Mouse (Mus musculus) mammary gland, adult 2 months (tissue): ENCODE measurements around the gene Vsir. TPM values are rescaled to one million over a fixed set of nuclear protein-coding genes. Genes with fewer than 3 reads are reported as not detected.

ENCODE experiments used
- polyA plus RNA-seq: library from polyadenylated mRNA; depleted of rRNA; stranded (reverse); fragments of >200 nt; gene quantifications from 2 replicates; pipeline ENCODE4 v1.2.3, GENCODE M21; 2012; ENCODE audit warnings: low replicate concordance; rRNA removed

The Vsir gene
- 164 and 190 TPM in 2 replicates for polyA plus RNA-seq

DNA sequence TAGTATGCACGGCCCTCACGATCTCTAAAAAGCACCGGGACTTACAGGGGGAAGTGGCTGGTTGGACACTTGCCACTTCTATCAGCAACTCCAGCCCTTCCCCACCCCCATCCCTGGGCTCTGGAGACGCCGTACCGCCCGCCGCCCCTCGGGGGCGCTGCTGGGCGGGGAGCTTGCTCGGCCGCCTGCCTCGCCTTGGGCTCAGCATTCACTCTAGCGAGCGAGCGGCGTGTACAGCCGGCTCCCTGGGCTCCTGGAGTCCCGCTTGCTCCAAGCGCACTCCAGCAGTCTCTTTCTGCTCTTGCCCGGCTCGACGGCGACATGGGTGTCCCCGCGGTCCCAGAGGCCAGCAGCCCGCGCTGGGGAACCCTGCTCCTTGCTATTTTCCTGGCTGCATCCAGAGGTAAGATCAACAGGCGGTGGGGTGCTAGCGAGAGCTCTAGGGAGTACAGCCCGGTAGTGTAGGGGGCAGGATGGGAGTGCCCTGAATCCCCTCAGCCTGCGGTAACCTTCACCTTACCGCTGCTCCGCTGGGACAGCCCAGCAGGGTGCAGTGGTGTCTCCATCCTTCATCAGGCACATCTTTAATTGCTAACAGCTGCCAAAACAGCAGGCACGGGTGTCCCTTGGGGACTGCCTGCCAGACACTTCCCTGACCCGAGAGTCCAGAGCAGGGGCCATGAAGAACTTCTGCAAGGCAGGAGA lies at the start of gene Vsir:
Vsir (plus strand) TSS at position 151 of the 705 bp plus-strand sequence.

DNA sequence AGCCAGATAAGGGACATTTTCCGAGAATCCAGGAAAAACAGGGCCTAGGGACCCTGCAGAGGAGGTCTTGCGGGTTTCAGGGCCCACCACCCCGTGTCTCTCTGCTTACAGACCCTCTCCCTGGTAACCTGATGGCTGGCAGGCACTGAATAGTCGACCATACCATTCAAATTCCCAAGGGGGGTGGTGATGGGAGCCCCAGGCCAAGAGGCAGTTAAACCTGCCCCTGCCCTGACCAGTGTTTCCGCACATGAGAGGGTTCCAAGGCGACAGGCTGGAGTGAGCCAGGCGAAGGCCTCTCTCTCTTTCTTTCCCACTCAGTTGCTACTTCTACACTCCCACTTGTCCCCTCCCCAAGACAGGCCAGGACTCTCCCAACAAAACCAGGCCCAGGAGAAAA lies 52.8 kb downstream of the Vsir start, which contains the start of gene Gm17455:
Gm17455 (plus strand) TSS at position 278 of the 400 bp plus-strand sequence.

Other genes starting within 250 kb of the Vsir start
- 7.8 and 8.0 TPM in 2 replicates for gene Spock2, start 240.6 kb upstream of the Vsir start, polyA plus RNA-seq
- gene Chst3, start 127.6 kb upstream of the Vsir start, polyA plus RNA-seq, result 12.2 and 42.3 TPM in 2 replicates
- 1,793 and 1,868 TPM in 2 replicates for gene Psap, start 69.2 kb upstream of the Vsir start, polyA plus RNA-seq
- 1.3 and 1.7 TPM in 2 replicates for gene Gm17455, start 52.9 kb downstream of the Vsir start, polyA plus RNA-seq